Mouse (Mus musculus) thymus, postnatal 36 days (tissue): ENCODE results near the gene Mnx1.
"Not testable (repeated sequence)": the region's sequence is repeated elsewhere in the genome, so short reads cannot be mapped to it uniquely, and the experiment has no call there.

Experiments used
- DNase-seq, 2 experiments: peaks; one replicate each; pipeline ENCODE4 v3.0.0; 2022; ENCODE audit warnings: mixed read lengths in 2 of 2

Gene Mnx1

DNA sequence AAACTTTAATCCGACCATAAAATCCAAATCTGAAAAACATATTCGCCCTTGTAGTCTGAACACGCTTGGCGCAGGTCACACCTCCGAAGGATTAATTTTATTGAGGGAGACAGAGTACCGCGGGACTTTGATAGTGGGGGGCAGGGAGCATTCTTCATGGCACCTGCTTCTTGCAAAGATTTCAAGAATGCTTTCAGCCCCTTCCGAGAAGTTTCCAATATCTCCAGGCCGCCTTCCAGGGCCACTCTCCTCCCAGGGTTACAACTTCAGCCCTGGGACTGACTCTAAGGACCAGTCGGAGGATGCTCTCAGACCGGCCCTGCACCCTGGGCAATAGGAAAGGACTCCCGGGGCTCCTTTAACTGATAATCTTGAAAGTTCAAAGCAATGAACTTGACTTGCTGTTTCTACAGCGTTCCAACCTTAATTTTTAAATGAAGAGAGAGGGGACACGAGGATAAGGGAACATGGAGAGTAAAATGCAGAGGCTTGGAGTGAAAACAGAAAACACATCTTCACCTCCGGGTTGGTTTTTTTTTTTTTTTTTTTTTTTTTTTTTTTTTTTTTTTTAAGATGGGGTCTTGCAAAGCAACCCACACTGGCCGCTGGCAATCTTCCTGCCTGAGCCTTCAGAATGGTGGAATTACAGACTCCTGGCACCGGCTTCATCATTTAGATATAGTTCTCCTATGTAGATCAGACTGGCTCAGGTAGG, 9.8 kb downstream of the Mnx1 start:
- no peak for DNase-seq

DNA sequence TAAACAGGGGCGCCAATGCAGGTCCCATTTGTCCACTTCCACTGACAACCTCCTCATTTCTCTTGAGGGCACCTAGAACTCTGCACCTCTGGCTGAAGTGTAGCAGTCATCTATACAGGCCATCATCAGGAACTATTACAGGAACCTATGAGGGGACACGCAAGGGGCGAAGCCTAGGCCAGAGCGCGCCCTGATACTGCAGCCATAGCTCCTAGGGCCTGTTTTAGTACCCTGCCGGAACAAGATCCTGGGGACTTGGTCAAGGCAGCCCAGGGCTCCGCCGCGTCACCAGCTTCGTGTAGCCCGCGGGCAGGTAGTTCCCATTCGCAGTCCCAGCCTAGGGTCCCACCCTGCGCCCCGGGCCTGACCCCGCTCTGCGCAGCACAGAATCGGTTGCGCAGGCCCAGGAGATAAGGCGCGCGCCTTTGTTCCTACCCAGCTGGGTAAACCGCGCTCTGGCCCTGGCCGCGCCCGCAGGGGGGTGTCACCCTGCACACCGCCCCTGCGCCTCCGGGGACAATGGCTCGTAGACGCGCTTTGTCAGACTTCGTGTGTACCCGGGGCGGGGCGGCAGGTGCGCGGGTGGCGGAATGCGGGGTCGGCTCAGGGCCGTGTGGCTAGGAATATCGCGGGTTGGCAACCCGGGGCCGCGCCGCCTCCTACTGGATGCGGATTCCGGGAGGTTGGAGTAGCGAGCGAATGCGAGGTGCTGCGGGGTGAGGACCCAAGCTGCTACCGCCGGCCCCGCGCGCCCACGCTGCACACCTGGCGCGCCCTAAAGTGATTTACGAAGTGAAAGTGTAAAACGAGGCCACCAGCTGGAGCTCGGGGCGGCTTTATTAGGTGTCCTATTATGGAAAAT, 10.6 kb downstream of the Mnx1 start:
- DNase-seq, result peak; percentile 17 to 27

DNA sequence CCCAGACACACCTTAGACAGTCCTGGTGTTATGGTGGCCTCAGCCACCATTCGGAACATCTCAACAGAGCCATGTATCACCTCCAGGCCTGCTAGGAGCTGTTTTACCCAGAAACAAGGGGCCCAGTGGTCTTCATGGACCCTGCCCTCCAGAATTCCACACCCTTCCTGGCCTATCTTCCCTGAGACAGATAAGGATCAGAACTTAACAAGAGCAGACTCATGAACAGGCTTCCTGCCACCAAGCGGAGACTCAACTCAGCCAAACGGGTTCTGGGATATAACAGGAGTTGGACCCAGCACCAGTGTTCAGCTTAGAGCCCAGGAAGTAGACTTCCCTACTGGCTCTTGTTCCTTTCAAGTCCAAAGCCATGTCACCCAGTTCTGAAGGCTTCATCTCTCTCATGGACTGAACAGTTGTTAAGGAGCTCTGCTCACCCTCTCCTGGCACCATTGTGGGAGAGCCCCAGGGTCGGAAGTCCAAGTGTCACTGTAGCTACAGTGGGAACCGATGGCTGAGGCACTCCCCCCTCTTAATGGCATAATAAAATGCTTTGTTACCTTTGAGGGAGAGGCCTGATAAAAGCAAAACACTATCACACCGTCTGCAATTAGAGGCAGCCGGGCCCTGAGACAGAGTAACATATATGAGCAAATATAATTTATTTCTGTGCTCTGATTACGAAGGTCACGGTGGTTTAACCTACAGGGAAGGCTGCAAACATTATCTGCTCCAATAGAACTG, 15.2 kb downstream of the Mnx1 start:
- DNase-seq, result no peak

DNA sequence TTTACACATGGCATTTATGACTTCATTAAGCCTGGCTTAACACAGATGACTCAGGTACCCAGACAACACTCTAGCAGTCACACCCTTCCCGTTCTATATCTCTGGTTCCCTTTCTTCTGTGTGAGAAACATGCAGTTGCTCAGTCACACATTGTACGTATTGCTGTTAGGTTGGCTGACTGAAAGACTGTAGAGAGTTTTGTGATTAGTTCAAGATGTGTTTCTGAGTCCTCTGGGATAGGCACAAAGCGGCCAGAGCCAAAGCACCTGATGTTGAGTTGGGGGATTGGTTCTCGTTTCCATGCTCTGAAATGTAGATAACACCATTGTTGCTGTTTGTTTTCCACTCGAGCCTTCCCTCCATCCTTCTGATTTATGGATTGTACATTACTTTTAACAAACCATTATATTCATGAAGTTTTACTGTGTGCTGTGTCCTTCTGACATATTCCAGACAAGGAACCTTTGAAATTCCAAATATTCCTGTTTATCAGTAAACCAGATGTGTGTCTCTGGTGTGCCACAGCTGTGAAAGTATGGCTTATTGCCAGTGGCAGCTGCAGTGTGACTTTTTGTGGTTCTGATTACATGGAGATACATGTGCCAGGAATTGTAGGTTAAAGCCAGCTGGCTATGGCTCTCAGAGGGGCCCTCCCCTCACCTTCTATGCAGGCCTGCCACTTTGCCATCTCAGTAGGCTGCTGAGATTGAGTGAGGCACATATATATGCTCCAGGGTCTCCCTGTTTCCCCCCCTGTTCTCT, 21.2 kb downstream of the Mnx1 start:
- no peak for DNase-seq

DNA sequence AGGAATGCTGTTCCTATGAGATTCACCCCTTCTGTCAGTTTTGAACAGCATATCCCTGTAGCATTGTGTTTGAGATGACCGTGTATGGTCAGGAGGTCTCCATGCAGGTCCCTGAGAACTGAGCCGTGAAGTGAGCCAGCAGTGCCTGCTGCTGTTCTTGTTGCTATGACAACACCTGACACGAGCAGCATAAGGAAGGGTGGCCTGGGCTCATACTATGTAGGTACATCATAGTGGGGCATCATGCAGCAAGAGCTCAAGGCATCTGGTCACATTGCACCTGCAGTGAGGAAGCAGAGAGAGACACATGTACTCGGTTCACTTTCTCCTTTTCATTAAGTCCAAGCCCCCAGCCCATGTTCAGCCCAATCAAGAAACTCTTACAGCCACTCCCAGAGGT, 25.9 kb downstream of the Mnx1 start:
- DNase-seq, result no peak

DNA sequence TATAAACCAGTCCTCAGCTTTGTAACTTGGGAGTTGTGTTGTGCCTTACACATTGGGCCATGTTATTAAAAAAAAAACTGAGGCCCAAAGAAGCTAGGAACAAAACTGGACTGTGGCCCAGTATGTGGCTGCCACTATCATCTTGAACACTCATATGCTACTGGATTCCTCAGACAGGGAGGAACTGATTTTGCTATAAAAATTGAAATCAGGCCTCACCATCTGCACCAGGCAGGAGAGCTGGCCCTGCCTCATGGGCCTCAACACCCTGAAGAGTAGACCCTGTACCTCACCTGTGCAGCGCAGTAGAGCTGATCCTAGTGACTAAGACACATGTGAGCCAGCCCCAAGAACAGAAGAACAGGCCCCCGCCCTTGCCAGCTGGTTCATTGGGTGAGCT, 33.0 kb downstream of the Mnx1 start:
- no peak for DNase-seq

DNA sequence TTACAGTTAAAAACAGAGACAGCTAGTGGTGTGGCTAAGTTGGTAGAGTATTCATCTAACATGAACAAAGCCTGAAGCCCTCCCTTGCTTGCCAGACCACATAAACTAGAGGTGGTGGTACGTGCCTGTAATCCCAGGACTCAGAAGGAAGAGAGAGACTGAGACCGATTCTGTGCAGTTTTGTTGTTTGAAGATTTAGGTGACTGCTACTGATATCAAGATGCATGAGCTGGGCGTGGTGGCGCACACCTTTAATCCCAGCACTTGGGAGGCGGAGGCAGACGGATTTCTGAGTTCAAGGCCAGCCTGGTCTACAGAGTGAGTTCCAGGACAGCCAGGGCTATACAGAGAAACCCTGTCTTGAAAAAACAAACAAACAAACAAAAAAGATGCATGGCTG, 41.5 kb downstream of the Mnx1 start:
- DNase-seq, result not testable (repeated sequence)

DNA sequence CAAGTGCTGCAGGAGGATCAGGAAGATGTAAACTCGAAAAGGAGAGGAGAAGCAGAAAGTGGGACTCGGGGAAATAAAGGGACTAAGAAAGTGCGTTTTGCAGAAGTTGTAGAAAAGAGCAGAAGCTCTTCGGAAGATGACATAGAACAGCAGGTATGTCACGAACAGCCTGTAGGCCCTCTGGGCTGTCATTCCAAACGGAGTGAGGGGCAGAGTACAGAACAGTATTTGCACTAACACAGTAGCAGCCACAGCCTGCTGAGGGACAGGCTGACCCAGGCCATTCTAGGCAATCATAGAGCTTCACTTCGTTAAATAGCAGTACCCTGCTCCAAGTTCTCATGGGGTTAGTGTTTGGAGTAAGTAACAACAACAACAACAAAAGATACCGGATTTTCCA, 42.8 kb downstream of the Mnx1 start:
- no peak for DNase-seq

DNA sequence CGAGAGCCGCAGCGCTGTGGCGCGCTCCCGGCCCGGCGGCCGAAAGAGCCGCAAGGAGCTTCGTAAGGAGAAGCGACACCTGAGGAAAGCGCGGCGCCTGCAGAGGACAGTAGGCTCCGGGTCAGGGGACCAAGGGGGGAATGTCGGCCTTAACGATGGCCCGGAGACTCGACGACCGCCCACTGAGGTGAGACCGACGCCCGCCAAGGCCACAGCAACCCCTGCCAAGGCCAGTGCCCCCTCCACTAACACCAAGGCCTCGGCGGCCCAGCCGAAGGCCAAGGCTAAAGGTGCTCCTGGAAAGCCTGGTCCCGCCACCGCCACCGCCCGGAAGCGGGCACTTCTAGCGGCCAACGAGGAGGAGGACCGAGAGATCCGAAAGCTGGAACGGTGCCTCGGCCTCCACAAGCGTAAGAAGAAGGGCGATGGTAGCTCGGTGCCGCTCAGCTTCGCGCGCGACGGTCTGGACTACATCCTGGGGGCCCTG, 43.4 kb downstream of the Mnx1 start:
- DNase-seq, result peak in 1 of 2 experiments; percentile 33

DNA sequence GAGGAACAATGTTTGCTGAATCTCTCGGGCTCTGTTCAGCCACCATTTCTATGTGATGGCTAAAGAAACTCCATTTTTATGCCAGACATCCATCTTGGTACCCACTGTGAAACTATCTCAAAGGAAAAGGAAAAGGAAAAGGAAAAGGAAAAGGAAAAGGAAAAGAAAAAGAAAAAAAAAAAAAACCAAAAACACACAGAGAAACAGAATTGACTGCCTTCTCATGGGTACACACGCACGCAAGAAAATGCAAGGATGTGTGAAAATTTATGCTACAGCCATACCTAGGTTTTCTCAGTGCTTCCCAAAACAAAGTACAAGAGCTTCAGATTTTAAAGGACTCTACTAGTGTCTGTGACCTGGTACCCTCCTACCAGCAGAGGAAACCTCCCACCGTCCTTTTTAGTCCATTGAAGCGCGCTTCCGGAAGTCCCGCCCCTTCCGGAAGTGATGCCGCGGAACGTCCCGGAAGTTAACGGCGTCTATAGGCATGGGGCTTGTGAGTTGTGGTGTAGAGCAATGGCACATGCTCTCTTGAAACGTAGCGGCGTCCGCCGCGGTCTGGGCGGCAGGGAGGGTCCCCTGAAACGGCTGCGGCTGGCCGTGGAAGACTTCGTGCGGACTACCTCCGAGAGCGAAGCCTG, 43.9 kb downstream of the Mnx1 start, which contains the start of gene Nom1:
Nom1 (plus strand) TSS at position 437 of the 644 bp plus-strand sequence.
- peak; percentile 90 for DNase-seq

DNA sequence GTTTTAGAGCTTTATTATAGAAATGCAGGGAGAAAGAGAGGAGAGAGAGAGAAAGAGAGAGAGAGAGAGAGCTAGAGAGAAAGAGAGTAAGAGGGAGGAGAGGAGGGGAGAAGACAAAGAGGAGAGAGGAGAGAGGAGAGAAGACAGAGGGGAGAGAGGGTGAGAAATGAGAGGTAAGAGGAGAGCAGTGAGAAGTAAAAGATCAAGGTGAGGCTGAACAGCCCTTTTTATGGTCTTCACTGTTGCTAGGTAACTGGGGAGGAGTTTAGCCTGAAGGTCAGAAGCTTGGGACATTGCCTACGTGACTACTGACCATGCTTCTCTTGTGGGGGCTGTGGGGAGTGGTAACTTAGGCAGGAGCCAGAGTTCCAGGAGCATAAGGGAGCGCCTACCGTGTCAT, 54.9 kb downstream of the Mnx1 start:
- DNase-seq, result not testable (repeated sequence)
